Mouse (Mus musculus) gastrocnemius, adult 18-20 months (tissue): ENCODE measurements around the gene Arl5a. TPM values are rescaled to one million over a fixed set of nuclear protein-coding genes. Genes with fewer than 3 reads are reported as not detected.
A peak's percentile ranks its signal among the peaks of the same experiment; 100 is the strongest.

Experiments
- DNase-seq: peaks from one replicate; pipeline ENCODE4 v3.0.0; 2021; ENCODE audit warnings: low spot score
- long read RNA-seq, 2 experiments: library from polyadenylated mRNA; stranded (forward); transcript quantifications; one replicate each; pipeline ENCODE4 v2.0.0; 2021
- total RNA-seq, 2 experiments: library from RNA; stranded (reverse); gene quantifications; 2 replicates each; pipeline ENCODE4 v1.2.3; 2021

Arl5a gene
- total RNA-seq, result 10 to 100 TPM; 31.5 to 32.0 TPM
- long read RNA-seq, experiment 1, full-length matches to known transcripts, result 36 of 53 reads
- long read RNA-seq, experiment 1, partial matches to known transcripts, result 0 of 53 reads
- long read RNA-seq, experiment 1, other reads (novel, unspliced or antisense), result 17 of 53 reads
- long read RNA-seq, experiment 2, full-length matches to known transcripts, result 35 of 47 reads
- long read RNA-seq, experiment 2, partial matches to known transcripts, result 7 of 47 reads
- long read RNA-seq, experiment 2, other reads (novel, unspliced or antisense), result 5 of 47 reads

DNA sequence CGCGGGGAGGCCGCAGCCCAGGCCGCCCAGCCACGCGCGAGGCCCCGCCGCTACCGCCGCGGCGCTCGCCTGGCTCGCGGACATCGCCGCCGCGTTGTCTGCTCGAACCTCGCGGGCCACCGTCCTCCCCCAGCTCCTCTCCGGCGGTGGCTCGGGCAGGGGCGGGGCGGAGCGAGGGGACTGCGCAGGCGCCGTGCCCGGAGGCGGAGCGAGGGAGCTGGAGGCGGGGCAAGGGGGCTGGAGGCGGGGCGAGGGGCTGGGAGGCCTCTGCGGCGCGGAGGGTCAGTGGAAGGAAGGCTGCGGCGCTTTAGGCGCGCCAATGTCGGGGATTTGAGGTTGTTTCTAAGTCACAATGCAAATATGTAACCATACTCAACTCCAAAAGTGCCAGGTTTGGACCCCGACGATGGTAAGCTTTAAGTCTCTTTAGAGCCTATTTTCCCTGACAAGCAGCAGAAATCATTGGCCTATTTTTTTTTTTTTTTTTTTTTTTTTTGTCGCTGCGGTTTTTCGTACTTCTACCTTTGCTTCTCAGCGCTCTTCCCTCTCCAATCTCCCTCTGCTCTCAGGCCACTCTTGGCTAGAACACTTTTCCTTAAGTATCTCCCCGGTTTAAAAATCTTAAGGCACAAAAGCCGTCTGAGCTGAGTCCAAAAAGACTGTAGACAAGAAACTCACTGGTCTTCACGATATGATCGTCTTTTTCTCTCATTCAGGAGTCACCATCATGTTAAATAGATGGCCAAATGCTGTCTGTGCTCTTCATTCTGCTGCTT lies at the start of gene Arl5a:
Gene Arl5a (minus strand): TSS at position 155 of the 776 bp plus-strand sequence.
- peak; percentile 94 for DNase-seq

- no peak for DNase-seq
These were observed 47.0 kb upstream of the Arl5a start for GRCm38 (mm10) chr2:52471545-52472291.

DNA sequence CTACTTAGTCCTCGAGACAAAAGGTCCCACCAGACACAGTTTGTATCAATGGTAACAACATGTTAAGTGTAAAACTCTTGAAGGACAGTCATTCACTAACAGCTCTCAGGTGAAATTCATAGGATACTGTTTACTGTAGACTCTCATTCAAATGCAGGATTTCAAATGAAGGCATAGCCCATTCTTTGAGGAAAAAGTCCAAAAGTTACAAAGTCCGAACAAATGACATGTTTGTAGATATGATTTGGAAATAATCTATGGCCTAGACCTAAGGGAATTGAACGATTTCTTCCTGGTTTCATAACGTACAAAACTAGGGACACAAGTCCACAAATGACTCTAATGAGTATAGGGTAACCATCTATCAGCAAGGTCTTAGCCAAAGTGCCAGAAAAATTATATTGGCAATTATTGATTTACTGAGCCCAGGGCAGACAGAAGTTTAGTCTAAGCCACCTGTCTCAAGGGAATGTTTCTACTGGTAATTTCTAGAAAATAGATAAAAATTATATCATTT lies 45.4 kb upstream of the Arl5a start:
- DNase-seq, result no peak

DNA sequence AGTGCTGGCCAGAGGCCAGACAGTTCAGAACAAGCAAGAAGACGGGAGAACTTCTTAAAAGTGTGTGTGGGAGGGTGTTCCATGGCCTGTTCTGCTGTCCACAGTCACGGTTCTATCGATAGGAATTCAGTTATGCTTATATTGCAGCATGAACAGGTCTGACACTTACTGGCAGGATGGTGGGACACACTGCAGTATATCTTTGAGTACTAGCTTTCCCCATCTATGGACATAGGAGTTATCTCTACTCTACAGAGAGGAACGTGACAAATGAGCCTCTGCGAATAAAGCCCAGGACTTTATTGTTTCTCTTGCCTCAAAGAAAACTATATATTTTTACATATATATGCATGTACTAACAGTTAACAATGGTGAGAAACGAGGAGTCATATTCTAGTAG lies 42.9 kb upstream of the Arl5a start:
- no peak for DNase-seq

- DNase-seq, result no peak
These were observed 36.7 kb upstream of the Arl5a start for GRCm38 (mm10) chr2:52461206-52461967.

DNA sequence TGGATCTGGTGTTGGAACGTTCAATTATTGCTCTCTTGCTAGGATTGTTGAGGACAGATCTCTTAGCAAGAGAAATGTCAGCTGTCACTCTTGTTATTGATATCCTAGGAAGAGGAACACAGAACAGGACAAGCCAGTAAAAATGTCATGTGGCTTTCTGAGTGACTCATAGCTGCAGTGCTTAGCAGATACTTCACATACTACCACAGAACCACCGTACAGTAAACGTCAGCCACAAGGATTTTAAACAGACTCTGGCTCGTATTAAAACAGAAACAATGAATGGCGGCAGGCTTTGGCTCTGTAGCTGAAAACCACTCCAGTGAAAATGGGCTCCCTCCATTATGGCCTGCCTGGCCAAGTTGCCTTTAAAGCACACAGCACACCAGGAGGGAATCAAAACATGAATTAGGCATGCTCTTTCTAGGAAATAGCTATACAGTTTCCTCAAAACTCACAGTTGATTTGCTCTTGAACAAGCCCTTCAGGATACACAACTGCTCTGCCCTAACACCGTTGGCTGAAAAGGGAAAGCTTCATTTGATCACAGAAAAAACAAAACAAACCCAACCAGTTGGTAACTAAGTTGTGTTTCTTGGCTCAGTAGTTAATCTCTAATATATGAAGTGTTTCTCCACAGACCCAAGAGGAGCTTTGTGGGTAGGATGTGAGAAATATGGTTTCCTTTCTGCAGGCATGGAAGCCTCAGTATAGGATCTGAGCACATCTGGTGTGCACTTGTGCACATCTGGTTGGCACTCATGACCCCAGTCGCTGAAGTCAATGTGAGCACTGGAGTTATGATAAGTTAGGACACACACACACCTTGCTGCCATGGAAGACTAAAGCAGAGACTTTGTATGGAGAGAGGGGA lies 31.1 kb upstream of the Arl5a start:
- no peak for DNase-seq

- DNase-seq, result no peak
These were observed 25.1 kb upstream of the Arl5a start for GRCm38 (mm10) chr2:52449818-52450217.

GRCm38 (mm10) chr2:52448916-52449315 lies 24.2 kb upstream of the Arl5a start:
- no peak for DNase-seq

- no peak for DNase-seq
These were observed 21.9 kb upstream of the Arl5a start for GRCm38 (mm10) chr2:52446648-52447047.

DNA sequence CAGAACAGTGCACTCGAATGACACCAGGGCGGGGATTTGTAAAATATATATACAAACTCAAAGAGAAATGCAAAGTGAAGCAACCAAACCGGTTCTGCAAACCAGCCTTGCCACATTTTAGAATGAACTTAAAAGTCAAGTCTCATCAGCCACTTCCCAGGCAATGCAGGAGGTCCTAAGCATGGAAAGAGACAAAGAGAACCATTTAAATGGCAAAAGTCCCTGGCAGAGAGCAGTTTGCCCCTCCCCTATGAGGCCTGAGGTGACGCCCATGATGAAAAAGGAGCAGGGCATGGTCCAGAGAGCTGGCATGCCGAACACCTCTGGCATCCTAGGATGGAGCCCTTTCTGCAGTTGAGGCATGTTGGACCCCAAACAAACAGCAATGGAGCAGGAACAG lies 17.4 kb upstream of the Arl5a start:
- DNase-seq, result no peak

DNA sequence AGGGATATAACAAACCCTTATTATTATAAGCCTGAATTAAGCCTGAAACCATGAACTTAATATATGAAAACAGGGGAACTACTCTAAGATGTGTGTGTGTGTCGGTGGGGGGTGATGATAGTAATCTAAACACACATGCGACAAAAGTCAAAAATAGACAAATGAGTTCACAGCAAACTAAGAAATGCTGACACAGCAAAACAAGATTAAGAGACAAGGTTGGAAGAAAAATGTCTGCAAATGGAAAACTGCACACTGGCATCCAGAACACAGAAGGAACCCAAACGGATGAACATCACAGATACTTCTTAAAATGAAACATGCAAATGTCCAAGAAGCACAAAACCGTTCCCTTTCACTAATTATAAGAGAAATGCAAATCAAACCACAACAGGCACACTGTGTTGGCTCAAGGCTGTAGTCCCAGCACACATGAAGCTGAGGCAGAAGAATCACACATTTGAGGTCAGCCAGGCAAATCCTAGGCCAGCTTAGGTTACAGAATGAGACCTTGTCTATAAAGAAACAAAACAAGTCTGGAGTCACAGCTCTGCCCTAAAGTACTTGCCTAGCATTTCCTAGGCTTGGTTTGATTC lies 15.8 kb upstream of the Arl5a start:
- no peak for DNase-seq

DNA sequence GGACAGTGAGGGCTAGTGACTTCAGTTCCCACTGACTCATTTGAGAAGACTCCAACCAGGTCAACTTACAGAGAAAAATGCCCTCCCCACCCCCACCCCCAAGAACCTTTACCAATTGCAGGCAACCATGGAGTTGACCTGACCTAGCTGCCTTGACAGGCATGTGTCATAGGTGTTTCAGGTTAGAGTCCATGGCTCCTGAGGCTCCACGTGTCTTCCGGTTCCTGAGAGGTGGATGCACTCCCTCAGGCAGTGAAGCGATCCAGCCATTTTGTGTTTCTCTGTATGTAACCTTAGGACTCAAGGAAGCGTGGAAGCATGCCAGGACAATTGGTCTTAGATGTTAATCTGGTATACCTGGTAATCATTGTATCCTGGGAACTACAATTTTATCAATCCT lies 13.7 kb upstream of the Arl5a start:
- DNase-seq, result no peak

DNA sequence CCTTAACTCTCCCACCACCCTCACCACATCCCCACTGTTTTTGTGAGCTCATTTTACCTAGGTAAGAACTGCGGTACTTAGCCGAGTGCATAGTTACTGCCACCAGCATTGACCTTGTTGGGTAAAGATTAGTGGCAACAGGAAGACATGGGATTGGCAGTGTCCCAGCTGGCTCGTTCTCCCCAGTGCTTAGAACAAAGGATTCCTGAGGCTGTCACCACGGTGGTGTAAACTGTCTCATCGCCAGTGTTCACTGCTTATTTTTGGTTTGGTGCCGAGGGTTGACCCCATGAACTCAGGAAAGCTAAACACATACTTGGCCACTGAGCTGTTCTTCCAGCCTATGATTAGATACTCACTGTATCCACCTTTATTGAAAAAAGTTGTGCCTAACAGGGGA lies 13.3 kb upstream of the Arl5a start:
- peak; percentile 15 for DNase-seq

- DNase-seq, result no peak
These were observed 11.4 kb upstream of the Arl5a start for GRCm38 (mm10) chr2:52435919-52436632.

- DNase-seq, result peak; percentile 52
These were observed 8.7 kb upstream of the Arl5a start for GRCm38 (mm10) chr2:52433365-52433764.

GRCm38 (mm10) chr2:52427383-52427782 lies 2.7 kb upstream of the Arl5a start:
- DNase-seq, result no peak

DNA sequence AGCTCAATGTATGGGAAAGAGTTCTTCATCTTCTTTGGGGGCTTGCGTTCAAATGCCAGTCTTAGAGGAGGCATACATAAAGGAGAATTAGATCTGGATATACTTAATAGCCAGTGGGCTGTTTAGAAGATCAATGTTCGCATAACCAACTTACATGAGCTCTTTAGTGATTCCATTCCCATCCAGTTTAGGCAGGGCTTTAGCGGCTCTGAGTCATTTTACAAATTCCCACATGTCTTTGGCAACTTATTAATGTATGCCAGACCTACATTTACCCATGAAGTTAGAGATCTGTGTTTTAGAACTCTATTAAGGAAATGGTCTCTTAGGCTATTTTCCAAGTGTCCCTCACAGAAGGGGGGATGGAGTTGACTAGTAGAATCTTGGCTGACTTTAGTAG lies 1.3 kb upstream of the Arl5a start:
- no peak for DNase-seq

GRCm38 (mm10) chr2:52425523-52425795 lies 758 bp upstream of the Arl5a start:
- DNase-seq, result no peak

GRCm38 (mm10) chr2:52424248-52424728 lies 413 bp downstream of the Arl5a start:
- DNase-seq, result no peak
